Mouse (Mus musculus): ENCODE data around the gene B3galt6. TPM values are rescaled to one million over a fixed set of nuclear protein-coding genes. Genes with fewer than 3 reads are reported as not detected.
A peak's percentile ranks its signal among the peaks of the same experiment; 100 is the strongest.

The B3galt6 gene
- polyA plus RNA-seq (2021): 6.2 TPM

GRCm38 (mm10) chr4:155992241-155992905 is at the start of gene B3galt6, which contains the start of gene Sdf4:
TSS of gene B3galt6 (minus strand) at chr4:155992649.
TSS of gene Sdf4 (plus strand) at chr4:155992872.
- CTCF ChIA-PET: no interaction called here
- TF ChIP-seq CTCF (IDR thresholded peaks at IDR 0.05): no peak
- ATAC-seq: peak; percentile 72

DNA sequence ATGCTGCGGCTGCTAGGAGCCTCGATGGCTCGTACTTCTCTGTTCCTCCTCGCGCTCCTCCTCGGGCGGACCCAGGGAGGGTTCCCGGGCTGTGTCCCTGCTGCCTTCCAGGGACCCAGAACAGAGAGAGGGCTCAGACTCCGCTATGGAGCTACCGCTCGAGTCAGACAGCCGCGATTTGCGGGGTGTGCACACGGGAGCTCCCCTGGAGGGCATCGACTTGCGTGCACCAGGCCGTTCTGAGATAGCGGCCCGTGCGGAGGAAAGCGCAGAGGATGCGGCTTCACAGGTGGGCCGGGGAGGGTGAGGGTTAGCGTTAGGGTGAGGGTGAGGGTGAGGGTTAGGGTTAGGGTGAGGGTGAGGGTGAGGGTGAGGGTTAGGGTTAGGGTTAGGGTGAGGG is 42.5 kb upstream of the B3galt6 start:
- no peak for TF ChIP-seq CTCF (IDR thresholded peaks at IDR 0.05)
- H3K27me3 ChIP-seq: no peaks in the 10 kb centered on the region
- no peak for DNase-seq (ENCODE audit: low read depth, low spot score)
- no peak for ATAC-seq
- POLR2A ChIA-PET: no interaction called here
- CTCF ChIA-PET: no interaction called here
- in situ Hi-C loops (cut with MboI; ENCODE audit: low pct_unique_long_range_greater_than_20kb): no loop called here

More at GRCm38 (mm10) chr4:155992241-155992905, at the start of gene B3galt6, which contains the start of gene Sdf4:
- H3K27me3 ChIP-seq: no peaks in the 10 kb centered on the region
- in situ Hi-C loops (cut with MboI; ENCODE audit: low pct_unique_long_range_greater_than_20kb): no loop called here
- POLR2A ChIA-PET: interaction anchor here (1.4 kb wide), 1 partner anchor 117 kb away, joined by 4 read pairs; no protein-coding TSS in a partner anchor
- peak; percentile 49 for DNase-seq (ENCODE audit: low read depth, low spot score)

DNA sequence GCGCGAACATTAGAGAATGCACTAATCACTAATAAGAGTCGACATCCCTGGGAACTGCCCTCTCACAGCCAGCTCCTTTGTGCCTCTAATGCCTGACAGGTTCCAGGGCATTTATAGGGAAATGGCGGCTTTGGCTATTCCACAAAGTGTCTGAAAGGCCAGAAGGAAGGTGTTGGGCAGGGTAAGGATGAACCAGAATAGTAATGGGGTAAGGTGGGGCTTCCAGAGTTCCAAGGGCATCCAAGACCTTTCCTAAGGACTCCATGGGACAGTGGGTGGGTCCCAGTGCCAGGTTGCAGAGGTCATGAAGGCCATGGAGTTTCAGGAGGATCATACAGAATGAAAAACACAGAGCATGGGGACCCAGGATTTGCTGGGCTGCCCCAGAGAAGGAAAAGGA is 41.9 kb upstream of the B3galt6 start:
- no peak for DNase-seq (ENCODE audit: low read depth, low spot score)
- in situ Hi-C loops (cut with MboI; ENCODE audit: low pct_unique_long_range_greater_than_20kb): no loop called here
- ChIA-PET CTCF (no interaction called here), POLR2A (no interaction called here)
- no peak for TF ChIP-seq CTCF (IDR thresholded peaks at IDR 0.05)
- no peak for ATAC-seq
- H3K27me3 ChIP-seq: no peaks in the 10 kb centered on the region

DNA sequence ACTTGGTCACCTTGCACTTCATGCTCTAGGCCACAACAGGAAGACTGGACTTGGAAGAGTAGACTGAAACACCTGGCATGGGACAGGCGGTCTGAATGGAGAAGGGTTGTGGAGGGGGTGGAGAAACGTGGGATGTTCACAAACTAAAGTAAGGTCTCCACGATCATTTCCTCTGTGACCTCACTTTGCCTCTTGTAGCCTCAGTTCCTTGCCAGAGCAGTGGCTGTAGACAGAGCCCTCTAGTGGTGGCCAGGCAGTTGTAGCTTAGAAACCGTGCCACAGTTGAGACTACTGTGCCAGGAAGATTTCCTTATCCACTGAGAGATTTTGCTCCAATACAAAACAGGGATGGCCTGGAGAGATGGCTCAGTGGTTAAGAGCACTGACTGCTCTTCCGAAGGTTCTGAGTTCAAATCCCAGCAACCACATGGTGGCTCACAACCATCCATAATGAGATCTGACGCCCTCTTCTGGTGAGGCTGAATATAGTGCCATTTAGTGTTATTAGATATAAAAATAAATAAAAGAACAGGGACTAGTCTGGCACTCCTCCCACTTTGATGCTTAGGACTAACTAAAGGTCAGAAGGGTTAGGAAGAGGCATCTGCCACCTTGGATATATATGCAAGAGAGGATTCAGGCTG is 41.1 kb upstream of the B3galt6 start:
- ChIA-PET CTCF (interaction anchor here (1.3 kb wide), 1 partner anchor 39 kb away, joined by 3 read pairs; no protein-coding TSS in a partner anchor), POLR2A (no interaction called here)
- in situ Hi-C loops (cut with MboI; ENCODE audit: low pct_unique_long_range_greater_than_20kb): no loop called here
- no peaks in the 10 kb centered on the region for H3K27me3 ChIP-seq
- ATAC-seq (no peak), DNase-seq (ENCODE audit: low read depth, low spot score) (no peak)
- TF ChIP-seq CTCF (IDR thresholded peaks at IDR 0.05): peak; percentile 68

- DNase-seq (ENCODE audit: low read depth, low spot score) (no peak), ATAC-seq (no peak)
- ChIA-PET POLR2A (no interaction called here), CTCF (interaction anchor here (1.0 to 1.5 kb wide), 4 partner anchors 11 to 94 kb away, joined by 3 to 5 read pairs (median 4); no protein-coding TSS in a partner anchor)
- in situ Hi-C loops (cut with MboI; ENCODE audit: low pct_unique_long_range_greater_than_20kb): no loop called here
- H3K27me3 ChIP-seq: no peaks in the 10 kb centered on the region
- TF ChIP-seq CTCF (IDR thresholded peaks at IDR 0.05): no peak
Observed at GRCm38 (mm10) chr4:156032856-156033255, 40.4 kb upstream of the B3galt6 start.

DNA sequence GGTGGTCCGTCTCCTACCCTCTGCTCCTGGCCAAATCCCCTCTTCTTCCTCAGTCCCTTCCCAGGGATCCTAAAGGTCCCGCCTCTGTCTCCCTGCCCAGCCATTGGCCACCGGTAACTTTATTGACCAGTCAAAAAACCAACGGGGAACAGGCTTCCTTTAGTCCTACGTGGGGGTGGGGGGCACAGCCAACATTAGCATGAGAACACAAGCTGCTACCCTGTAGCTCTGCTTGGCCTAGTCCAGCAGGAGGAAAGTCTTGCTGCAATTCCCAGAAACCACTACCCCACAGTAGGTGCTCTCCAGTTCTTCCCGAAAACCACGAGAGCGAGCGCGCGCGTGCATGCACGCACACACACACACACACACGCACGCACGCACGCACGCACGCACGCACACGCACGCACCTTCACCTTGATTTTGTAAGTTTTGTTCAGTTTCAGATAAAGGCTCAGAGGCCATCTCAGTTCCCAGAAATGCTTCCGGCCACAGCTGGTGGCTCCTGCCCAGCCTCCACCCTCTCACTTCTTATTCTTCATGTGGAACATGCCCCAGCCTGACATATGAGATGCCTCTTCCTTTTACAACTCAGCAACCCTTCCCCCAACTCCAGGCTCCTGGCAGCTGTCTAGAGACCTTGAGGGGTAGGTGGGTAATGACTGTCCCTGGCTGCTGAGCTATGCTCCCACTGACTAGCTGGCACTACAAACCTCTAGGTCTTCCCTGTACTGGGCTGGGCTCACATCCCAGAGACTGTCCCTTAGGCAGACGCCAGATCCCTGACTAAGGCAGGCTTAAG is 39.3 kb upstream of the B3galt6 start:
- ChIA-PET CTCF (interaction anchor here (1.0 to 1.5 kb wide), 4 partner anchors 10 to 95 kb away, joined by 3 to 5 read pairs (median 4); no protein-coding TSS in a partner anchor), POLR2A (interaction anchor here (1.1 kb wide), 1 partner anchor 100 kb away, joined by 3 read pairs; no protein-coding TSS in a partner anchor)
- peak; percentile 30 for DNase-seq (ENCODE audit: low read depth, low spot score)
- in situ Hi-C loops (cut with MboI; ENCODE audit: low pct_unique_long_range_greater_than_20kb): no loop called here
- no peaks in the 10 kb centered on the region for H3K27me3 ChIP-seq
- TF ChIP-seq CTCF (IDR thresholded peaks at IDR 0.05): no peak
- ATAC-seq: peak; percentile 73

GRCm38 (mm10) chr4:156031255-156031592 is 38.8 kb upstream of the B3galt6 start:
- CTCF ChIA-PET: no interaction called here
- no peak for DNase-seq (ENCODE audit: low read depth, low spot score)
- in situ Hi-C loops (cut with MboI; ENCODE audit: low pct_unique_long_range_greater_than_20kb): no loop called here
- H3K27me3 ChIP-seq: no peaks in the 10 kb centered on the region
- POLR2A ChIA-PET: interaction anchor here (1.1 kb wide), 1 partner anchor 101 kb away, joined by 3 read pairs; no protein-coding TSS in a partner anchor
- no peak for ATAC-seq
- TF ChIP-seq CTCF (IDR thresholded peaks at IDR 0.05): no peak

DNA sequence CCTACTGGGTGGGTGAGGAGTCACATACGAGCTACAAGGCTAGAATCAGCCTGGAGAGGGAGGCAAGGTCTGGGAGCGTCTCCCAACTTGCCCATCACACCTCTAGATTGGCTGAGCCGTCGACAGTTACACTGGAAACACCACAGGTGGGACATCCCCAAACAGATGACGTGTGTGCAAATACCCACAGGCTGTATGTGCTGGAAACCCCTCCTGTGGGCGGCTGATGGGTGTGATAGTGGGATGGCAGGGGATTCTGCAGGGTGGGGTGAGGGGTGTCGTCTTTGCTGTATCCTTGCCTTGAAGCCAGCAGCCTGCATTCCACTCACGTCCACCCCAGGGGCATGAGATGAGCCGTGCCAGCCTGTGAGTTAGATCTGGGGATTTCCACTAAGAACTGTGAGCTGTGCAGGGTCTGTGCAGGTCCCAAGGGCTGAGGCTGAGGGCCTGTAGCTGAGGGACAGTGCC is 38.2 kb upstream of the B3galt6 start:
- DNase-seq (ENCODE audit: low read depth, low spot score): no peak
- in situ Hi-C loops (cut with MboI; ENCODE audit: low pct_unique_long_range_greater_than_20kb): no loop called here

GRCm38 (mm10) chr4:156028580-156028979 is 36.1 kb upstream of the B3galt6 start:
- ATAC-seq (no peak), DNase-seq (ENCODE audit: low read depth, low spot score) (no peak)
- TF ChIP-seq CTCF (IDR thresholded peaks at IDR 0.05): no peak
- no peaks in the 10 kb centered on the region for H3K27me3 ChIP-seq
- ChIA-PET CTCF (no interaction called here), POLR2A (no interaction called here)
- in situ Hi-C loops (cut with MboI; ENCODE audit: low pct_unique_long_range_greater_than_20kb): no loop called here

More for the DNA sequence above, 38.2 kb upstream of the B3galt6 start:
- ChIA-PET CTCF (no interaction called here), POLR2A (interaction anchor here (1.1 kb wide), 1 partner anchor 101 kb away, joined by 3 read pairs; no protein-coding TSS in a partner anchor)
- no peak for TF ChIP-seq CTCF (IDR thresholded peaks at IDR 0.05)
- no peaks in the 10 kb centered on the region for H3K27me3 ChIP-seq
- ATAC-seq: no peak

DNA sequence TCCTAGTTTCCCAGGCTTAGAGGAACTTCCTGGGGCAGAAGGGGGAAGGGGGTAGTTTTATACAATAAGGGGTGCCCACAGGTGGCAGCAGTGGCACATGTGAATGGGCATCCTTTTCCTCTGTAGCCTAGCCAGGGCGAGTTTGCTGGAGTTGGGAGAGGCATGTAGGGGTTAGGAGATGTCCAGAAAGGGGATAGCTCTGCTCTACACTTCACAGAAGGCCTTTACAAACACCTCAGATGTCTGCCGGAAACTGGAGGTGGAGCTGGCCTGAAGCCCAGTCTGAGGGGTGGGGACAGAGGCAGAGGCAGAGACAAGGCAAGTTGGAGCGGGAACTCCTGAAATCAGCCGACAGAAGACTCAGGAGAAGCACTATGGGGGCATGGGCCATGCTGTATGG is 33.6 kb upstream of the B3galt6 start, which contains the start of gene Tnfrsf18:
TSS of gene Tnfrsf18 (plus strand) at position 152 of the 400 bp plus-strand sequence.
- ChIA-PET POLR2A (no interaction called here), CTCF (no interaction called here)
- in situ Hi-C loops (cut with MboI; ENCODE audit: low pct_unique_long_range_greater_than_20kb): no loop called here
- no peak for TF ChIP-seq CTCF (IDR thresholded peaks at IDR 0.05)
- DNase-seq (ENCODE audit: low read depth, low spot score) (no peak), ATAC-seq (no peak)
- H3K27me3 ChIP-seq: no peaks in the 10 kb centered on the region
